Mouse (Mus musculus): ENCODE results near the gene Olfr1253.

The Olfr1253 gene

DNA sequence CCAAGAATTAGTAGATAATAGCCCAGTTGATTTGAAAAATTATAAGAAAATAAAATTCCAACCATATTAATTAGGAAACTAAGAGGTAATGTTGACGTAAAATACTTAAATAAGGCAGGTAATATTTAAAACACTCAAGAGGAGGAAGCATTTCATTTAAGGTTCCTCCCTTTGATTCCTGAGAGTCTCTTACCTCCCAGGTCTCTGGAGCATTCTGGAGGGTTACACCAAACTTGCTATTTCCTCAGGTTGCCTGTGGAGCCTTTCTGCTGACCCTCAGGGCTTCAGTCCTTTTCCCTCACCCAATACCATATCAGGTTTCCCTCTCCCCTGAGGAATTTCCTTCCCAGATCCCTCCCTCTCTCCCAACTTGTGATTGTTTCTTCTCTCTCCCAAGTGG lies at the start of gene Olfr1253:
Gene Olfr1253 (minus strand): TSS at position 101 of the 400 bp plus-strand sequence.
- no peak for DNase-seq

GRCm38 (mm10) chr2:89799583-89799982 lies 42.7 kb upstream of the Olfr1253 start:
- DNase-seq: no peak

GRCm38 (mm10) chr2:89793519-89793918 lies 36.6 kb upstream of the Olfr1253 start, which contains the start of gene Olfr1254:
Gene Olfr1254, minus strand, starts transcription at chr2:89793619.
- no peak for DNase-seq

- DNase-seq: no peak
These were observed 32.0 kb downstream of the Olfr1253 start, which contains the start of gene Olfr1252 for GRCm38 (mm10) chr2:89724912-89725311. Gene Olfr1252, minus strand, starts transcription at chr2:89725012.
